Mouse (Mus musculus) liver, embryonic 14.5 days (tissue): ENCODE measurements at regions not wholly inside any gene's neighbourhood (a gene's known extent, or its start where the extent isn't known, plus 50 kb on each side); places are given as distances from the start of the nearest gene placed in this dataset.

ENCODE experiments used
- ATAC-seq: fragments of 200-750 bp; cut with Nextera tagmentation; 2 replicates; pipeline ENCODE4 v1.8.0; 2017; ENCODE audit warnings: moderate number of reproducible peaks, mild to moderate bottlenecking, moderate library complexity; ENCODE audit not compliant: insufficient read depth
- DNase-seq, 3 experiments: peaks; one replicate each; pipeline ENCODE4 v3.0.0-alpha.2; 2012 to 2013; ENCODE audit warnings: low read depth in 3 of 3, low spot score in 3 of 3
- H3K27ac ChIP-seq: fragments of 300-500 bp; sonication (generic); 2 replicates; pipeline ENCODE4 v1.5.1; 2014; ENCODE audit warnings: moderate library complexity, mild to moderate bottlenecking, control low read depth, inconsistent platforms
- H3K27me3 ChIP-seq: fragments of 300-500 bp; sonication (generic); 2 replicates; pipeline ENCODE4 v1.6.1; 2014; ENCODE audit warnings: mild to moderate bottlenecking, low read length, moderate library complexity; ENCODE audit not compliant: control insufficient read depth, insufficient read depth
- H3K36me3 ChIP-seq: fragments of 300-500 bp; sonication (generic); replicated peaks from 2 replicates; pipeline ENCODE4 v1.6.1; 2014; ENCODE audit warnings: low read depth; ENCODE audit not compliant: control insufficient read depth, insufficient read depth
- H3K4me1 ChIP-seq, 2 experiments: fragments of 200-500 bp in 1 of 2; fragments of 300-500 bp in 1 of 2; sonication (generic) in 1 of 2; replicated peaks; 2 replicates each; pipeline ENCODE4 v1.6.1; 2012 to 2014; ENCODE audit warnings: antibody characterized with exemption in 1 of 2, inconsistent platforms in 1 of 2, low read length in 1 of 2; ENCODE audit not compliant: control insufficient read depth in 2 of 2, insufficient read depth in 2 of 2
- H3K4me2 ChIP-seq: fragments of 300-500 bp; sonication (generic); 2 replicates; pipeline ENCODE4 v1.6.1; 2014; ENCODE audit warnings: low read depth, mild to moderate bottlenecking, control low read depth, moderate library complexity
- H3K4me3 ChIP-seq, 2 experiments: fragments of 200-500 bp in 1 of 2; fragments of 300-500 bp in 1 of 2; sonication (generic) in 1 of 2; 2 replicates each; pipeline ENCODE4 v1.5.1; 2012 to 2014; ENCODE audit warnings: low read depth in 2 of 2, low read length in 2 of 2, mild to moderate bottlenecking in 2 of 2, control low read depth in 1 of 2, inconsistent platforms in 1 of 2, moderate library complexity in 1 of 2; ENCODE audit not compliant: insufficient read depth in 1 of 2
- H3K9ac ChIP-seq: fragments of 300-500 bp; sonication (generic); replicated peaks from 2 replicates; pipeline ENCODE4 v1.6.1; 2014; ENCODE audit warnings: mild to moderate bottlenecking, control low read depth, moderate library complexity
- H3K9me3 ChIP-seq: fragments of 300-500 bp; sonication (generic); 2 replicates; pipeline ENCODE4 v1.6.1; 2016; ENCODE audit warnings: low read length, mixed read lengths; ENCODE audit not compliant: control insufficient read depth
- CTCF ChIP-seq: IDR thresholded peaks from 2 replicates; pipeline ENCODE4 v1.5.1; 2016; ENCODE audit warnings: antibody characterized with exemption, low read depth, control low read depth
- EP300 ChIP-seq: IDR thresholded peaks from 2 replicates; pipeline ENCODE4 v1.6.1; 2016; ENCODE audit warnings: antibody characterized with exemption, low read depth
- WGBS: fragments of 180-500 bp; shearing (Covaris S2); extraction: QIAGEN DNeasy Blood & Tissue Kit; methylation state at CpG from one replicate; pipeline ENCODE4 v1.1.7; 2014; ENCODE audit not compliant: insufficient replicate concordance; 5-methylcytosine and 5-hydroxymethylcytosine counted together

GRCm38 (mm10) chr15:90810341-90810740, 131.1 kb upstream of the Cpne8 start:
- ATAC-seq (no peak), DNase-seq (no peak)
- Histone ChIP-seq H3K27me3 (no peaks in the 10 kb centered on the region), H3K9me3 (no peaks in the 10 kb centered on the region), H3K4me1 (no peaks in the 10 kb centered on the region), H3K27ac (no peak overlapping the region), H3K9ac (no peak overlapping the region), H3K4me2 (no peak overlapping the region), H3K36me3 (no peaks in the 10 kb centered on the region), H3K4me3 (no peak overlapping the region)
- TF ChIP-seq EP300: no peak
- no peak for TF ChIP-seq CTCF
- 45% methylated on average over 3 of the region's 3 CpGs for WGBS

- Histone ChIP-seq H3K9ac (no peak overlapping the region), H3K27ac (no peak overlapping the region)
- WGBS: 62% methylated on average over 6 of the region's 6 CpGs
Observed at GRCm38 (mm10) chr15:90808236-90808635, 129.0 kb upstream of the Cpne8 start.

GRCm38 (mm10) chr15:90798056-90798455, 118.8 kb upstream of the Cpne8 start:
- no peak for DNase-seq
- H3K36me3 ChIP-seq: no peaks in the 10 kb centered on the region

More at GRCm38 (mm10) chr15:90808236-90808635, 129.0 kb upstream of the Cpne8 start:
- Histone ChIP-seq H3K4me2 (no peak overlapping the region), H3K4me3 (no peak overlapping the region), H3K9me3 (no peaks in the 10 kb centered on the region), H3K36me3 (no peaks in the 10 kb centered on the region), H3K27me3 (no peaks in the 10 kb centered on the region), H3K4me1 (no peaks in the 10 kb centered on the region)
- no peak for DNase-seq
- TF ChIP-seq EP300: no peak
- no peak for TF ChIP-seq CTCF
- no peak for ATAC-seq

GRCm38 (mm10) chr15:90789941-90790340, 110.7 kb upstream of the Cpne8 start:
- WGBS: 47% methylated on average over 5 of the region's 5 CpGs
- no peaks in the 10 kb centered on the region for H3K27me3 ChIP-seq
- no peak overlapping the region for H3K9ac ChIP-seq
- H3K4me2 ChIP-seq: no peak overlapping the region
- DNase-seq (no peak), ATAC-seq (no peak)
- H3K9me3 ChIP-seq: no peaks in the 10 kb centered on the region
- no peaks in the 10 kb centered on the region for H3K4me1 ChIP-seq
- TF ChIP-seq CTCF: no peak
- no peaks in the 10 kb centered on the region for H3K36me3 ChIP-seq
- H3K4me3 ChIP-seq: no peak overlapping the region
- H3K27ac ChIP-seq: no peak overlapping the region

More at GRCm38 (mm10) chr15:90798056-90798455, 118.8 kb upstream of the Cpne8 start:
- no peak overlapping the region for H3K4me2 ChIP-seq
- ATAC-seq: no peak
- no peaks in the 10 kb centered on the region for H3K27me3 ChIP-seq
- no peaks in the 10 kb centered on the region for H3K4me1 ChIP-seq
- WGBS: 53% methylated on average over 8 of the region's 8 CpGs
- no peak overlapping the region for H3K9ac ChIP-seq
- no peaks in the 10 kb centered on the region for H3K9me3 ChIP-seq
- no peak overlapping the region for H3K4me3 ChIP-seq
- no peak overlapping the region for H3K27ac ChIP-seq
- TF ChIP-seq EP300 (no peak), CTCF (no peak)

- no peaks in the 10 kb centered on the region for H3K9me3 ChIP-seq
Observed at GRCm38 (mm10) chr15:90784741-90785140, 105.5 kb upstream of the Cpne8 start.

More at GRCm38 (mm10) chr15:90784741-90785140, 105.5 kb upstream of the Cpne8 start:
- Histone ChIP-seq H3K36me3 (no peaks in the 10 kb centered on the region), H3K27ac (no peak overlapping the region), H3K4me1 (no peaks in the 10 kb centered on the region), H3K9ac (no peak overlapping the region), H3K4me2 (no peak overlapping the region), H3K4me3 (no peak overlapping the region), H3K27me3 (no peaks in the 10 kb centered on the region)
- DNase-seq: no peak
- TF ChIP-seq CTCF (no peak), EP300 (no peak)
- 65% methylated on average over 5 of the region's 5 CpGs for WGBS
- ATAC-seq: no peak
